Mouse (Mus musculus) ES-E14 (cell line): ENCODE data around the gene Stard7.

Source experiments
- CHD2 ChIP-seq: IDR thresholded peaks from 2 replicates; pipeline ENCODE4 v1.6.1; 2014; ENCODE audit warnings: mild to moderate bottlenecking, low read depth, low read length, inconsistent platforms
- MAFK ChIP-seq: IDR thresholded peaks from 2 replicates; pipeline ENCODE4 v1.6.1; 2014; ENCODE audit warnings: mild to moderate bottlenecking, low read depth, low read length, inconsistent platforms; ENCODE audit not compliant: insufficient read depth
- ZC3H11A ChIP-seq: IDR thresholded peaks from 2 replicates; pipeline ENCODE4 v1.6.1; 2012; ENCODE audit warnings: low read depth, mild to moderate bottlenecking, inconsistent platforms, low read length, borderline replicate concordance

DNA sequence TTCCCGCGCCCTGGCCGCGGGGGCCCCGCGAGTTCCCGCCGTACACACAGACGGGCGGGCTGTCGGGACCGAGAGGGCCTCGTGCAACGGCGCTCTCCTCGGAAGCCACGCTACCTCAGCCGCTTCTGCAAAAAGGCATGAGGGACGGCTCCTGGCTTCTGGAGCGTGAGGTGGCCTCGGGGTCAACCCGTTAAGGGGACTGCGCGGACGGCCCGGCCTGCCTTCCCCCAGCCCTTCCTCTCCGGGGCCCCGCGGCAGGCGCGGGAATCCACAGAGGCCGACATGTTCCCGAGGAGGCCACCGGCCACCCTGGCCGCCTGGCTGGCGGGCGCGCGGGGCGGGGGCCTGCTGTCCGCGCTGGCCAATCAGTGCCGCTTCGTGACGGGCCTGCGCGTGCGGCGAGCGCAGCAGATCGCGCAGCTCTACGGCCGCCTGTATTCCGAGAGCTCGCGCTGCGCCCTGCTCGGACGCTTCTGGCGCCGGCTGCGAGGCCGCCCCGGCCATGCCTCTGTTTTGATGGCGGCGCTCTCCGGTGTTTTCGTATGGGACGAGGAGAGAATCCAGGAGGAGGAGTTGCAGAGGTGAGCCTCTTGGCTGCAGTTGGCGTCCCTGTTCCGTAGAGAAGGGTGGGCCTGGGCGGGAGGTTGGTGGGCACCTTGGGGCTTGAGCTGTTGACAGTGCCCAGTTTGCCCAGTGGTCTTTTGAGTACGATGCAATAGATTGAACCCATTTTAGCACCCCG lies 453 bp downstream of the Stard7 start:
- no peak for TF ChIP-seq ZC3H11A
- no peak for TF ChIP-seq CHD2
- no peak for TF ChIP-seq MAFK
